Mouse (Mus musculus) spleen, embryonic (tissue): ENCODE results near the gene Slc45a3.

Experiments
- CTCF ChIA-PET: fragments of 350-600 bp; sonication (Branson Sonifier 250); formaldehyde crosslinking; loops from one replicate; lab custom pipeline; 2022; lab: Charles Lee

Slc45a3 gene

DNA sequence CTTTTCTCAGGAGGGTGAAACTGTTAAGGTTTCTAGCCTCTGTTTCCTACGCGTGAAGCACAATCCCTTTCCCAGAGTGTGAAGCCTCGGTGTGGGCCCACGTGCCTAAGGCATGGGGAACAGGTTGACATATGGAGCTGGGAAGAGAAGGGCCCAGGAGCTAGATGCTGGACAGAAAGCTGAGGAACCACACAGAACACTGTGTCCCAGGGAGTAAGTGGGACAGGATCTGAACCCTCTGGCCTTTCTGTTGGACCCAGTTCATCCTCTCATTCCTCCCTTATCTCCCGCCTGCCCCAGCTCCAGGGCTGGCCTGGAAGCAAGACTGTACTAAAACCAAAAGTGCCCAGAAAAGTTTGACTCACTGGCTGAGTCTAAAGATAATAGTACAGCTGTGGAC lies 1.3 kb downstream of the Slc45a3 start:
- CTCF ChIA-PET: interaction anchor here (0.7 kb wide), 1 partner anchor 27 kb away, joined by 5 read pairs; no protein-coding TSS in a partner anchor

DNA sequence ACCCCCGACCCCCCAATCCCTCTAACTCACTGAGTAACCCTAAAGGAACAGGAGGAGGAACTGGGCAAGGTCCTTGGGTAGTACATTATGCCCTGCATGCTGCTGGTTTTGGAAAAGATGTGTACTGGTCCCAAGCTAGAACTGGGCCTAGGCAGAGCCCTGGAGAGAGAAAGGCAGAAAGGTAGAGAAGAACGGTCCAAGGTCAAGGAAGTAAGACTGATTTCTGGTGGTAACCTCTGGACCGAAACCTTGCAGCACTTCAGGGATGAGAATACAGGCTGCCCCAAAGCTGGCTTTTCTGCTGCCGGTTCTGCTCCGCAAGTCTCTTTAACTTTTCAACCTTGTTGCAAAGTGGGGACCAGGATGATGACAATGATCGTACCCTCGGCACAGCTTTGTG lies 1.8 kb downstream of the Slc45a3 start:
- CTCF ChIA-PET: interaction anchor here (0.7 kb wide), 1 partner anchor 28 kb away, joined by 5 read pairs; no protein-coding TSS in a partner anchor

DNA sequence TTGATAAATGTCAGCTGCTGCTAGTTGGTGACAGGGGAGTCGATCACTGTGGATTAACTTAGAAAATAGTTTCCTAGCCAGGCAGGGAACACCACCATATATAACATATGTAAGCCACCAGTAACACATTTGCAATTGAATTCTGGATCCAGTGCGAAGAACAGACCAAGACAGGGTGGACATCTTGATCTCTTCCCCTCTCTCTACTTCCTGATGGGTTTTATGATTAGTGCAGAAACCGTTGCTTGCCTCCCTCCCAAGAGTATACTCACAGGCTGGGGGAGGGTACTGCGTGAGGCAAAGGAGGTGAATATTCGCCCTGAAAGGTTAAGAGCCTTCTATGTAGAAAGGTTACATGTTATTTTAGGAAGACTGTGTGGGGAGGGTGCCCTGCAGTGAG lies 3.1 kb downstream of the Slc45a3 start:
- CTCF ChIA-PET: no interaction called here

DNA sequence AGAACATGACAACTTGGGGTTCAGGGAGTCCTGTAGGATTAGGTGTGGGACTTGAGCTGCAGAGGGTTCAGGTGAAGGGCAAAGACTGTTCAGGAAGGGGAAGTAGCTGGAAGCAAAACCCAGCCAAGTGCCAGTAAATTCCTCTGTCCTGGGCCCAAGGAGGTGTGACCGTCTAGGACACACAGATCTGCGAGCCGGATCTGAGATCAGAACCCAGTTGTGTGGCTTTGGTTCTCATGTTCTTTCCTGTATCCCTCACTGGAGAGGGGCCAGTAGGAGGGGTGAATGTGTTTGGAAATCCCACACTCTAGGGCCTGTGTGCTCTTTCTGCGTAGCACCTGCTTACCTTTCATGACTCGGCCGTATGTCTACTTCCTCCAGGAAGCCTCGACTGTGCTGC lies 4.6 kb downstream of the Slc45a3 start:
- CTCF ChIA-PET: no interaction called here

DNA sequence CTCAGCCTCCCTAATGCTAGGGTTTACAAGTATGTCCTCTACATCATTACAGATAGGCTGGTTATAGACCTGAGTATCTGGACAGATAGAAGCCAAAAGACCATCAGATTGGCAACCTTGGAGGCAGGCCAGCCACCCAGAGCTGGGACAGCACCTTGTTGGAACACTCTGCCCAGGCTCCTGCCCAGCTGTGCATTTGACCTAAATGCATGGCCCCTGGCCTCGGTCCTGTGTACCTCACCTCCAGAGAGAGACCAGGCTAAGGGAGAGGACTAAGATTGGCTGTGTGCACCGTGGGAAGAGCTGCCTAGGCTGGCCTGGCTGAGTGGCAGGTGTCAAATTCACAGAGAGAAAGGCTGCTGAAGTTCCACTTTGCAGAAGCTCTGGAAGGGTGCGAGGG lies 5.8 kb downstream of the Slc45a3 start:
- CTCF ChIA-PET: no interaction called here

DNA sequence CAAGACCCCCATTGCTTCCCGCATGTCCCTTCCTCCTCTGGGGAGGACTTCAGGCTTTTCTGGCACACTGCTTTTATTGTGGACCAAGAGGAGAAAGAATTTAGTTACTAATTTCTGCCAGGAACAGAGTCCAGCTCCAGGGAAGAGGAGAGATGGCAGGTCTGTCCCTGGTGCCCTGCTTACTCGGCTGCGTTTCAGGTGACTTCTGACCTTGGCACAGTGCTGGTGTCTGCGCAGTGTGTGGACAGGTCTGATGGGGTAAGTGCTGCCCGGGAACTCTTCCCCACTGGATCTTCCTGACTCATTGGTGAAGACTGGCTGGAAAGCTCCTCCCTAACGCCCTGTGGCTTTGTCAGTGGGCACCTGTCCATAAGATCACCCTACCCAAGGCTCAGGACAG lies 6.2 kb downstream of the Slc45a3 start:
- CTCF ChIA-PET: no interaction called here

DNA sequence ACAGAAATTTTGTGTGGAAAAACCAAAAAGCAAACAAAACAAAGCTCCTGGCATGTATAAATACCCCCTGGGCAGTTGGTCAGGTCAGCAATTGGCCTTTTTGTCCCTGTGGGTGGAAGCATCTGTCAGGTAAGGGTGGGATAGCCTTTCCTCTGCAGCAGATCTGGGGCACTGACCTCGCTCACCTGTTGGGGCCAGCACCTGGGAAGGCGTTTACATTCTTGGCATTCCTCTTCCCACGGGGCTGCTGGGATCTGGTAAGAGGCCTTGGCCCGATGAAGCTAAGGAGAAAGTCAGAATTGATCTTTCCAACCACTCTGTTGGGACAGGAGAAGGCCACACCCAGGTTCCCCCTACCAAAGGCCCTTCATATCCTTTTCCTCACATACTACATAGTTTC lies 7.1 kb downstream of the Slc45a3 start:
- CTCF ChIA-PET: no interaction called here

DNA sequence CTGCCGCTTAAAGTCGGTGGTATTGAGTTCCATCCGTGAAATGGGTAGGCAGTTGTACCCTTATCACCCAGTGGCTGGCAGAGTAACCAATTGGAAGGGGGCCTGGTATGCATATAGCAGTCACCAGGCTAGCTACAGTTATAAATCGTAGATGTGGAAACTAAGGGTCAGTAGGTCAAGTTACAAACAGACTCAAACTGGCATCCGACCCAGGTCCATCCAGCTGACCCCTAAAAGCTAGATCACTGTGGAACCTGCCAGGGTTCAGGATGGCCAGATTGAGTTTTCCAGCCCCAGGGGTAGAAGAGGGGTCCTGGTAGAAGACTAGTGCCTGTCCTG lies 7.5 kb downstream of the Slc45a3 start:
- CTCF ChIA-PET: no interaction called here

DNA sequence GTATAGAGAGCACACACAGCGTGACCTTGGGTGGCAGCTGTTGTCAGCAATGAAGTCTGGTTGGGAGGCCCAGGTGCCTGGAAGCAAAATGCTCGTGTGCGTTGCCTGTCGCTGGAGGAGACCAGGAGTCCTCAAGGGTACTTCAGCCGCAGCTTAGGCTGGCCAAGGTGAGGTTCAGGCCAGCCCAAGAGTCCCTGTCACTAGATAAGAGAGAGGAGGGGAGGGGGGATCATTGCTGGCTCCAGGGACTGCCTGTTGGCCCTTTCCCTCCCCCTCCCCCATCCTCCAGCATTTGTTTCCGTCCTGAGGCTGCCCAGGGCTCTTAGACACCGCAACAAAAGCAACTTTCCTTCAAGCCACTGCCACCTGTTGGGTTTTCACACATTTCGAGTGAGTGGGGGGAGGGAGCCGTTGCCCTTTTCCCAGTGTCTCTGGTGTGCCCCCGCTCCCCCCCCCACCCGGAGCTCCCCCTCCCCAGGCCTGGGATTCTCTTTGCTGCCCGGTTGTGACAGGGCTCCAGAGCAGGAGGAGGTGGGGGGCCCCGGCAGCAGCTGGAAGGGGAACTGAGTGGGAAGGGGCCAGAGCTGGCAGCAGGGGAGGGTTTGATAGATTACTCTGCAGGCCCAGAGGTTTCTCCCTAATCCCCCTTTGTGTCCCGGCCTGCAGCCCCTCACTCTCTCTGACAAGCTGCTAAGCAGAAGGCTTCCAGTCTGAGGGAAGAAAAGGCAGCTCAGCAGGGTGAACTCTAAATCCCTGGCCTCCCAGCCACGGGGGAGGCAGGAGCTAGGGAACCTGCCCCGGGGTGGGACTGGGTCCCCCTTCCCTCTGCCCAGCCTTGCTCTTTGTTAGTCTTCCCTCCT lies 8.1 kb downstream of the Slc45a3 start:
- CTCF ChIA-PET: no interaction called here

DNA sequence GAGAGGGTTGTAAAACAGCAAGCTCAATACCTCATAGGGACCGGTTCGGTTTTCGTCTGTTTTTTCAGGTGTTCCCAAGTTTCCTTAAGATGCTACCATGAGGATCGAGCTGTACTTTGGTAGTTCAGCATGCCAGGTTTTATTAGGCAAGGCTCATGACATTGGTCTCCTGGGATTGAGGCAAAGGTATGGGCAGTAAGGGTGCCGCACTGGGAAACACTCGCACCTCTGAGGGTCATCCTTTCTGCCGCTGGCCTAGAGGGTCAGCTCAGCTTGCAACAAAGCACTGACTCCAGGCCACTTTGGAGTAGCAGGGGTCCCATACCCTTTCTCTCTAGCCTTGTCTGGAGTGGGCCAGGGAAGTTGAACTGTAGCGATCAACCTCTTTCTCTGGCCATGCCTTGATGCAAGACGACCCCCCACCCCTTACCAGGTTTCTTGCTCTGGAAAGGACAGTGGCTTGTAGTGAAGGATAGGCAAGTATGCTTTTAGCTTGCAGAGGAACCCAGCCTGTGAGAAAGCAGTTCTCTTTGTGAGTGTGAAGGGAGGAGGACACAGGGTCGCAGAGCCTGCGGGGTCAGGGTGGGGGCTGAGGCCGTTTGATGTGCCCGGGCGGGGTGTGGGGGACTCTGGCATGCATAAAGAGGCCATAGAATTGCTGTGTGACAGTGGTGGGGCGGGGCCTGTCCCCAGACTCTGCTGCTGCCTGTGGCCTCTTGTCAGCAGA lies 9.2 kb downstream of the Slc45a3 start:
- CTCF ChIA-PET: interaction anchor here (0.6 kb wide), 1 partner anchor 214 kb away, joined by 6 read pairs; no protein-coding TSS in a partner anchor

DNA sequence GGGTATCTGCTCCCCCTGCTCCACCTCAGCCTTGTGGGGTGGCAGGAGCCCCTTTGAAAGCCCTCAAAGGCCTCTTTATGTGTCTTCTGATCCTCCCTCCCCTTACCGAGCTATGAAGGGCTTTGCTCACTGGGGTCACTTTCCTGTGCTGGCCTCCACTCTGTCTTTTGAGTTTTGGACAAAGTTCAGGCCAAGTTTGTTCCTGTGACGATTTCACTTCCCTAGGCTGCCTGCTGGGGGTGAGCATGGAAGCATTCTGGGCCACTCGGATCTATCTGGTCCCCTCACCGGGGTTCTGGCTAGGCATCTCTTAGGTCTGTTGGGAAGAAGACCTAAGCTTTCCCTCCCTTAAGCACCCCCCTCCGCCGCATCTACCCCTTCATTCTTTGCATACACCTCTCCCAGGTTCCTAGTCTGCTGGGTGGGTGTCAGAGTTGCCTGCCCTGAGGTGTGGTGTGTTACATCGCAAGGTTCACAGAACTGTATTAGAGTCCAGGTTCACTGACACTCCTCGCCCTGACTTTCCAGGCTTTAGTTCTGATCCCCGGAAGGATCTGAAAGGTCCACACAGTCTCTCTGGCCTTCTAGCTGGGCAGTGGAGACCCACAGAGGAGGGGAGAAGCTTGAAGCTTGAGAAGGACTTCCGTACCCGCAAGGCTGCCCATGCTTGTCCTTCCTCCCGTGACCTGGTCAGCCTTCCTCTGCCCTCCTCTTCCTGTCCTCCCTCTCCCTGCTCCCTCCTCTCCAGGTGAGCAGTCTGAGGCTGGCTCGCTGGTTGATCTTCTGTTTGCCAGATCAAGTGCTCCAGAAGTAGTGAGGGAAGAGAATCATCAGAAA lies 9.9 kb downstream of the Slc45a3 start:
- CTCF ChIA-PET: interaction anchor here (0.6 kb wide), 1 partner anchor 215 kb away, joined by 6 read pairs; no protein-coding TSS in a partner anchor

DNA sequence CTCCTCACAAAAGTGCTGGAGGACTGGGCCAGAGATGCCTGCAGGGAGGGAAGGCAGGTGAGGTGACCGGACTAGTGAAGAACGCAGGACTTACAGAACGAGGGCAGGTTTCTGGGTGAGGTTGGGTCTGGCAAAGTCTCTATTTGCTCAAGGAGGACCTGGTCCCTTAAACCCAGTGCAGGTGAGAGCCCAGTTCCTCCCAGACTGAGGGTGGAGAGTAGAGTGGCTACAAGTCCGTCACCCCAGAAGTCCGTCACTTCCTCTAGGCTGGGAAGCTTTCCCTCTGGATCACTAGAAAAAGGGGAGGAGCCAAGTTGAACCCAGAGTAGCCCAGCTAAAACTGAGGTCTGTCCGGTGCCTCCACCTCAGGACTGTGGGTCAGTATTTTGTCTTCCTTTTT lies 11.2 kb downstream of the Slc45a3 start:
- CTCF ChIA-PET: no interaction called here

DNA sequence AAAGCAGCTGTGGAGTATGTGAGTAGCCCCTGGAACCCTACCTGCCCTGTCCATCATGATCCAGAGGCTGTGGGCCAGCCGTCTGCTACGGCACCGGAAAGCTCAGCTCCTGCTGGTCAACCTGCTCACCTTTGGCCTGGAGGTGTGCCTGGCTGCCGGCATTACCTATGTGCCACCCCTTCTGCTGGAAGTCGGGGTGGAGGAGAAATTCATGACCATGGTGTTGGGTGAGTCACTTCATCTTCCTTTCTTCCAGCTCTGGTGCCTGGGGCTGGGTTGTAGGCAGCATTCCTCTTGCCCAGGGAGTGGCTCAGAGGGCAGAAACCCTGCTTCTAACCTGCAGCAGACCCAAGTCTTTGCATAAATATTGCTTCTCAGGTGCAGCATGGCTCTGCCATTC lies 14.1 kb downstream of the Slc45a3 start:
- CTCF ChIA-PET: no interaction called here

DNA sequence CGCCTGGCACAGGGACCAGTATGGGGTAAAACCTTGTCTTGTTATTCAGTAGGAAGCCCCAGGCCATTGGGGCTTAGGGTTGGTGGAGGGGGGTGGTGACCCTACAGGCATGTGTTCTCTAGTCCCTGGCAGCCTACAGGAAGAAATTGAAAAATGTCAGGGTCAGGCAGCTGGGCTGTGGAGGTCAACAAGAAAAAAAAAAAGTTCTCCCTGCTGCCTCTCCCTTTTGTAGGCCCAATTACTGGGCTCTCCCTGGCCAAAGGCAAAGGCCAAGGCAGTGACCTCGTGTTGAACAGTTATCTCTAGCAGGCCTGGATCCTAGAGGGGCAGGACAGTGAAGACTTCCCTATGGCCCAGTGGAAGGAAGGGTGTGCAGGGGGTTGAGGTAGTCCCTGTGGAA lies 17.7 kb downstream of the Slc45a3 start:
- CTCF ChIA-PET: no interaction called here

DNA sequence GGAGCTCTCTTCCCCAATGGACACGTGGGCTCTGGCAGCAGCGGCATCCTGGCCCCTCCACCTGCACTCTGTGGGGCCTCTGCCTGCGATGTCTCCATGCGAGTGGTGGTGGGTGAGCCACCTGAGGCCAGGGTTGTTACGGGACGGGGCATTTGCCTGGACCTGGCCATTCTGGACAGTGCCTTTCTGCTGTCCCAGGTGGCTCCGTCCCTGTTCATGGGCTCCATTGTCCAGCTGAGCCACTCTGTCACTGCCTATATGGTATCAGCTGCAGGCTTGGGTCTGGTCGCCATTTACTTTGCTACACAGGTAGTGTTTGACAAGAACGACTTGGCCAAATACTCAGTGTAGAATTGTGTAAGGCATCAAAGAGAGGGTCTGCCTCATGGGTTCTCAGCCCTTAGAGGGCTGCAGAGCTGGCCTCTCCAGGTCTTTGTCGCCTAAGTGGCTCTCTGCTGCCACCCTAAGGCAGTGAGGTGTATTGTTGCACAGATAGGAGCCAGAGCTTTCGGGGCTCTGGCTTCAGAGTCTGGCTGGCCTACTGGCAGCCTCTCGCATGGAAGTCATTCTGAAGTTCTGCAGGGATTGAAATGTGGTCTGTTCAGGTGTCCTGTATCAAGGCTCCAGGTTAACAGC lies 18.7 kb downstream of the Slc45a3 start:
- CTCF ChIA-PET: no interaction called here

DNA sequence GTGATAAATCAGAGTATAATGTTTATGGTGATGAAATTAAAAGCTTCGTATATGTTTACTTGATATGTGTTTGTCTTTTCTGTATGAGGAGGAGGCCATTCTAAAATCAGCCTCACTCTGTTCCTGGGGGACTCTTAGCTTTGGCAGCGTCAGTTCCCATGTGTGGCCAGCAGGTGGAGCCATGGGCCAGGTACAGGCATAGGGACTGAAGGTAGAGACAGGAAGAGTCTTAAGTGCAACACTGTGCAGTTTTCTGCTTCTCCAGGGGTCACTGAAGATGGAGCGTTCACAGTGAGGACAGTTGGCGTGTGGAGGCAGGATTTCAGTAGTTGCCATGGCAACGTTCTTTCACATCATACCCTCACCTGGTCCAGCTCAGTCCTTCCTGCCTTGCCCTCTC lies 20.1 kb downstream of the Slc45a3 start:
- CTCF ChIA-PET: interaction anchor here (0.5 to 1.2 kb wide), 2 partner anchors 64 to 489 kb away, joined by 5 to 12 read pairs; no protein-coding TSS in a partner anchor

DNA sequence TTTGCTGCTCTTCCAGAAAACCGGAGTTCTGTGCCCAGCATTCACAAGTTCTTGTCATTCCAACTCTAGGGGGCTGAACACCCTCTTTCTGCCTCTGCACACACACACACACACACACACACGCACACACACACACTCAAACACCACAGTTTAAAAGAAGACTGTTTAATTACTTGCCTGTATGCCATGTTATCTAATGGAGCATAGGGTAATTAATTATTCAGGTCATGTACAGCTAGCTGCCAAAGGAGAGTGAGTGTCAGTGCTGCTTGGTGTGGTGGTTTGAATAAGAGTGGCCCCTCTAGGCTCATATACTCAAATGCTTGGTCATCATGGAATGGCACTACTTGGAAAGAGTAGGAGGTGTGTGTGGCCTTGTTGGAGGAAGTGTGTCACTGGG lies 21.0 kb downstream of the Slc45a3 start:
- CTCF ChIA-PET: no interaction called here

DNA sequence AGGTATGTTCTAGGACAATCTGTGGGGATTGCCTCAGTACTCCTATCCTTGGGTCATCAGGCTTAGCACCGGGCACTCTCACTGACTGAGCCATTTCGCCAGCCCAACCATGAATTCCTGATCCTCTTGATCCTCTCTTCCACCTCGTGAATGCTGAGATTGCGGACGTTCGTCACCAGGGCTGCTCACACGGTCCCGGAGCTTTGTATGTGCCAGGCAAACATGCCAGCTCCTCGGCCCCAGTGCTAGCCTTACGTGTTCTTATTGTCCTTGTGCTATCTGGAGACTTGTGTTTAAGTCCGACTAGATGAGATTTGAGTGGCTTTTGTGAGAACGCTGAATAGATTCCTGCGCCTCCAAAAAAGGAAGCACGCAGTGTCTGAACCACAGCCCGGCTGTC lies 24.7 kb downstream of the Slc45a3 start:
- CTCF ChIA-PET: no interaction called here

DNA sequence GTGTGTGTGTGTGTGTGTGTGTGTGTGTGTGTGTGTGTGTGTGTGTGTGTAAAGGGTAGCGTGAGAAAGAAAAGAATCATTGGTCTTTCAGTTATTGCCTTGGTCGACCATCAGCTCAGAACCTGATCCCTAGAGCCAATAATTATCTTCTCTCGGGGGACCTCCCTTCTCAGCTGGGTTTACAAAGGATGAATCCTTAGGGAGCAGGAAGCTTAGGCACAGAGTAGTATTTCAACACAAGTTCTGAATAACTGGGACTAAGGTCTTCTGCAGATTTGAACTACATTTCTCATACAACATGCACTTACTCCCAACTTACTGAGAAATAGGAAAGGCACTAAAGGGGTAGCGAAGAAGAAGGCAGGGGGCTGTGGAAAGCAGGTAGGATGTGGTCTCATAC lies 26.7 kb downstream of the Slc45a3 start:
- CTCF ChIA-PET: interaction anchor here (0.6 kb wide), 2 partner anchors 178 to 1996 kb away, joined by 4 to 5 read pairs; no protein-coding TSS in a partner anchor

DNA sequence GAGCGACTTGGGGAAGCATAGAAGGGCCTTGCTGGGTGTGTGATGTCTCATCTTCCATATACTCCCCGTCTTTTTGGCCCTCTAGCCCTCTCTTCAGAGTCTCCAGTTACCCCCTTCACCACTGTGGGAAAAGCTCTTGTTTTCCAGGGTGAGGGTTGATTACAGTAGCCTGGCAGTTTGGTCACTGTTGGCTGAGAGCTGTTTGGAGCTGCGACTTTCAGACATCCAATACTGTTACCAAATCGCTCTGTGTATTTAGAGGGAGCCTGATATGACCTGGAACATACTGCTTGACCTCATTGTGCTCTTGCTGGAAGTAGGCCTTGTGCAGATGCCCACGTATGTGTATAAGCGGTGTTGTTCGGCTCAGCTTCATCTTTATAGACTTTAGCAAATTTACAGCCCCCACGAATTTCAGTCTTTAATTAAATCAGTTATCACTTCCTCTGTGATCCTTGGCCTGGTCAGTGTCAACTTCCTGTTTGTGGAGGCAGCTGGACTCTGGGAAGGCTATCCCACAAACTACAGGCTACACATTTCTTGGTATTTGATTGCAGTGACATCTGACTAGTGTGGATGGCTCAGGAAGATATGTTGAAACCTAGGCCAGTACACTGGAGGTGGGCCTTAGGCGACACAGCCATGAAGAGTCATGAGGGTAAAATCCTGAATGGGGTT lies 27.5 kb downstream of the Slc45a3 start:
- CTCF ChIA-PET: interaction anchor here (0.6 to 0.7 kb wide), 3 partner anchors 177 to 1995 kb away, joined by 3 to 5 read pairs (median 4); no protein-coding TSS in a partner anchor

DNA sequence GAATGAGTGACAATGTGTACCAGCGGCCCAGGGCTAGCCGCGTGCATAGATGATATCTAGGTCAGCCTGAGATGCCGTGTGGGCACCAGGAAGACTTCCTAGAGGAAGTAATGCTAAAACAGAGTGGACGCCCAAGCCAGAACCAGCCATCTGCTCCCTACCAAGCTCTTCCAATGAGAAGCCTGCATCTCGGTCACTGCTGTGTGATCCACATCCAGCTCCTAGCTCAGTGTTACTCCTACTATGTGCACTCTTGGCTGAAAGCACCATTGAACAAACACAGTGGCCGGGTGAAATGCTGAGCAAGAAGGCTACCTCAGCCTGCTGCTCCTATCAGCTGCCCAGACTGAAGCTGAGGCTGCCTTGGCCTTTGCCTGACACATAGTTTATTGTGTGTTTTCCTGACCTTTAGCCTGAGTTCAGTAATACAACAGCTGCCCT lies 29.8 kb downstream of the Slc45a3 start:
- CTCF ChIA-PET: no interaction called here
